Mouse (Mus musculus): ENCODE results near the gene Tmem236.
A peak's percentile ranks its signal among the peaks of the same experiment; 100 is the strongest.
"Not testable (repeated sequence)": the region's sequence is repeated elsewhere in the genome, so short reads cannot be mapped to it uniquely, and the experiment has no call there.

The Tmem236 gene

DNA sequence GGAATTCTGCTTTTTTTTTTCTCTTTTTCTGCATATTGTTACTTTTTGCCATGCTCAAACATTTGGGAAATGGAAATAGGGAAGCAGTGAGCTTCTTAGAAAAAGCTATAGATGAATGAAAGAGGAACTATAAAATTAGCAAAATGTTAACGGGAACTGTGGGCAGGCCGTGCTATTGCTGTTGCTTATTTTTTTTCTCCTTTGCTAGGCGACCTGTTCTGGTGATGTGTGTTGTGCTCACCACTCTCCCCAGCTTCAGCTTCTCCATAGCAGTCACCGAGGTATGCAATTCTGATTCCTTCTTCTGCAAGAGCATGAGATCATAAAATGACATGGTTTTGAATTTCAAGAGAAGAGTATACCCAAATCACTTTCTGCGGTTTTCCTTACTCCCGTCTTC, 17.7 kb downstream of the Tmem236 start:
- no peak for DNase-seq (ENCODE audit: low spot score)

DNA sequence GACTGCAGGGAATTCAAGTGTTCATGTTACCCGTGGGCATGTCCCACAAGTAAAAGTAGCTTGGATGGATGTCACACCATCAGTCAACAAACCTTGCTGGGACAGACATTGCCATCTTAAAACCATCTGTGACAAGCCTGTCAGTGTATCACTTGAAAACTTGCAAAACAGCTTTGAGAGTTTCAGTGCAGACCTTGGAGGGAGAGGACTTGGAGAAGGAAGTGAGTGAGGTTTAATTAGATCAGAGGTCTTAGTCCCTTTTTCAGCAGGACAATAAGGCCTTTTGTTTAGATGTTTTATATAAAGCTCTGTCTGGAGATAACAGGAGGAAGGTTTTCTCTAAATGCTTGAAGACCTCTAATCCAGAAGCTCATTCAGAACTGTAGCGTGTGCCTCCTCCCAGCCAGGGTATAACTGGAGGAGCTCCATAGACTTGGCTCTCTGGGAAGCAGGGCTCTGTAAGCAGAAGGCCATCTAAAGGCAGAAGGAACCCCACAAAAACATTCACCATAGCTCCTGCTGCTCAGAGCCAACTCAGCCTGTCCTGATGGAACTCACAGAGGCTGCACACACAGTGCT, 24.1 kb downstream of the Tmem236 start:
- not testable (repeated sequence) for DNase-seq (ENCODE audit: low spot score)

DNA sequence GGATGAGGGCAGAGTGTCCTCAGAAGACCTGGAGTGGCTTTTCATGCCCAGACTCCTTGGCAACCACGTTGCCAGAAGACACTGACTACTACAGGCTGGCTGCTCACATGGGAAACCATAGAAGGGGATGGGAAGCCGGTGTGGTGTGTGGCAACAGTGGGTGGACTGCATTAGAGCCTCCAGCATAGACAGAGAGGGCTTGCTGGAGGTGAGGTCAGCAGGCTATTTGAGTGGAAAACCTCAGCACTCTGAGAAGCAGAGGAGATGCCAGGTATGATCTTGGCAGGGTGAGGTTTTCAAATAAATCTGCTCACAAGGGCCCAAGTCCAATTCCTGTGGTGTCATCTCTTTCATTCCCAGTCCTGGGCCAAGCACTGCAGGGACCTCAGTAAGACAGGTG, 25.3 kb downstream of the Tmem236 start:
- peak; percentile 4 for DNase-seq (ENCODE audit: low spot score)

DNA sequence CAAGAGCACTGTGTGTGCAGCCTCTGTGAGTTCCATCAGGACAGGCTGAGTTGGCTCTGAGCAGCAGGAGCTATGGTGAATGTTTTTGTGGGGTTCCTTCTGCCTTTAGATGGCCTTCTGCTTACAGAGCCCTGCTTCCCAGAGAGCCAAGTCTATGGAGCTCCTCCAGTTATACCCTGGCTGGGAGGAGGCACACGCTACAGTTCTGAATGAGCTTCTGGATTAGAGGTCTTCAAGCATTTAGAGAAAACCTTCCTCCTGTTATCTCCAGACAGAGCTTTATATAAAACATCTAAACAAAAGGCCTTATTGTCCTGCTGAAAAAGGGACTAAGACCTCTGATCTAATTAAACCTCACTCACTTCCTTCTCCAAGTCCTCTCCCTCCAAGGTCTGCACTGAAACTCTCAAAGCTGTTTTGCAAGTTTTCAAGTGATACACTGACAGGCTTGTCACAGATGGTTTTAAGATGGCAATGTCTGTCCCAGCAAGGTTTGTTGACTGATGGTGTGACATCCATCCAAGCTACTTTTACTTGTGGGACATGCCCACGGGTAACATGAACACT, 26.6 kb downstream of the Tmem236 start:
- DNase-seq (ENCODE audit: low spot score): not testable (repeated sequence)

DNA sequence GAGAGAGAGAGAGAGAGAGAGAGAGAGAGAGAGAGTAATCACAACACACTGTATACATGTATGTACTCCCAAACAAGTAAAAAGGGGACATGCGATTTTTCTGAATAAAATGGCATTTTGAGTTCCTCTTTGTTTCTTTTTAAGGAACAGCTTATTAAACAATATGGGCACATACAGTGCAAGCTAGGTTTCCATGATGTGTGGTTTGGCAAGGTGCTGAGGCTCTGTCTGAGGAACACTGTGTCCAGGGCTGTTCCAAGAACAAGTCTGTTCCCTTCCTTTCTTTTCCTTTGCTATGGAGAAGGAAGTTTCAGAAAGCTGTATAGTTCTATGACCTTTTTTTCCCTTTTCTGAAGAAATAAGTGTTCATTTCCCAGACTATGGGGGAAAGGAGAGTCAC, 30.0 kb downstream of the Tmem236 start:
- DNase-seq (ENCODE audit: low spot score): peak; percentile 3

DNA sequence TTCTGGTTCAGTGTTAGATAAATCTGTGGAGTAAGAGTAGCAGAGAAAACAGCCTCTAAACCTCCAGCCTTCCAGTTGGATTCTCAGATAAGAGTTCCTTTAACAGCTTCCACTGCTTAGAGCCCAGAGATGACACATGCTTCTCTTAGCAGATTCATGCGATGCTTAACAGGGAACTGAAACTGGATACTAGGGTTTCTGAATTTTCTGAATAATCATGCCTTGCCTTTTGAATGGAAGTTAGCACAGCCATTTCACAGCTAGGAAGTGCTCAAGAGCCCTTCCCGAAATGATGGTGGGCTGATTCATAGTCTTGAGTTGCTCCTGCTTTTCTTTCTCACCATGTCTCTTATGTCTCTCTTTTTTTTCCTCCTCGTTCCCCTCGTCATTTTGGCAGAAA, 32.5 kb downstream of the Tmem236 start:
- DNase-seq (ENCODE audit: low spot score): no peak

DNA sequence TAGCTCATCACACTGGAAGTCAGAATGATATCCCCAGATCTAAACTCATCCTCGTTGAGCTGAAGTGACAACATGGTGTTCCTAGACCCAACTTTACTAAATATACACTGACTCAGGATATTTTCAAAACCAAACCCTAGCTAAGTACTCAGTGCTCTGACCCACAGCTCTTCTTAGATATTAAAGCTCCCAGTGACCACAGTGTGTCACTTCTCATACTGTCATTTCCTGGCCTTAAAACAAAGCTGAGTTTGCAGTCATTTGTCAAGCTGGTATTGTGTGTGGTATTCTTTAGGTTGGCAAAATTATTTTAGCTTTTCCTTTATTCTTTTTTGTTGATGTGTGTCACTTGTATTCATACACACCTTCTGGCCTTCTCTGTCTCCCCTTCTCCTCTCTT, 36.4 kb downstream of the Tmem236 start:
- DNase-seq (ENCODE audit: low spot score): no peak

DNA sequence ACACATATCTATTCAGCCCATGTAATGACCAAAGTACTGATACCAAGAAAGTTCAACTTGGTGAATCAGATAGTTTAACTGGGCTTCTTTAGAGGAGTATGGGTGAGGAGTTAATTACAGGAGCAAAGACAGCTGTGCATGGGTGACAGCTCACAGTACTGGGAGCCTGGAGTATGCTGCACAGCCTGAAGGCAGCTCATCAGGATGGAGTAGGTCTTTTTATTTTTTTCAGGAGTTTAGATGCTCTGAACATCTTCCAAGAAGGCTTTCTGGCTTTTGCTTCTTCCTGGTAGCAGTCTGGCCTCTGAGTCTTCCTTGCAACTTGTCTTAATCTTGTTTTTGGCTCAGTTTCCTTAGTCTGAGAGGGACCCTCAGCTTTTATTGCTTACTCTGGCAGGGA, 37.3 kb downstream of the Tmem236 start:
- no peak for DNase-seq (ENCODE audit: low spot score)

DNA sequence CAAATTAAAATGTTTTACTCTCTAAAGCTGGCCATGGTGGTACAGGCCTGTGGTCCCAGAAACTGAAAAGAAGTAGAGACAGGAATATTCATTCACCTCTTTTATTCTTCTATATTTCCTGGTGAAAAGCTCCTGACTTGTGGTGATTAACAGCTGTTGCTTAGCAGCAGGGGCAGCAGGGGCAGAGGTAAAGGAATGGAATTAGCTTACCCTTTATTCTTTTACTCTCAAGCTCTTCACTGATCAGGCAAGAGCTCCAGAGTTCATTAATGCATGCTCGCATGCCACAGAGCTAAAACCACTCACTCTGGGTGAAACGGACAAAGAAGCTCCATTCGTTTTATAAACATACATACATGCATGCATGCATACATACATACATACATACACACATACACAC, 40.4 kb downstream of the Tmem236 start:
- DNase-seq (ENCODE audit: low spot score): no peak

DNA sequence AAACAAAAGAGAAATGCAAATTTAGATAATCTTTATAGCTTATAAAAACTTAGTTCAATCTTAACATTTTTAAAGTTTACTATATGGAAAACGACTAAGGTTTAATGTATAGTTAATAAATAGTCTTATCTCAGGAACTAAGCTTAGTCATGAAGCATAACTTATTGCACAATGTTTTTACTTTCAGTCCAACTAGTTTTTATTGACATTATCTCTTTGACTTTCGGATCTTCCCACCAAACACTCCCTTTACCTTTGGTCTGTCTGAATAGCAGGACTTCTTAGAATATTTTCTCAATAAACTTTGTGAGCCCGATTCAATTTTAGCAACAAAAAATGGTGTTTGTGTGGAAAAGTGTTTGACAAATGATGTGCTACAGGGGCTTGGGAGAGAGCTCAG, 42.3 kb downstream of the Tmem236 start:
- DNase-seq (ENCODE audit: low spot score): no peak

DNA sequence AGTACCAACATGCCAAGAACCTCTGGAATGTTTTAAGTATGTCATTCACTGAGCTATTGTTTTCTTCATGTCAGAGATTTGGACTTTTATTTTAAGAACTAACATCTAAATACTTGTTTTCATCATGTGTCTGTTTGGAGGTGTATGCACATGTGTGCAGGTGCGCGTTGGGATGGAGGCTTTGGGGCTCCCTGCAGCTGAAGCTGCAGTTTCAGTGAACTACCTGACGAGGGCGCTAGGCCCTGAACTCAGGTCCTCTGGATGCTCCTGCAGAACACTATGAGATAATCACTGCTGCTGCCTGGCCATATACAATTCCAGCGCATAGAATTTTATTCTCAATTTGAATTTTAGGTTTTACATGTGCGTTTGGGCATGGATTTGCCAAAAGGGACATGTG, 43.8 kb downstream of the Tmem236 start:
- DNase-seq (ENCODE audit: low spot score): no peak

DNA sequence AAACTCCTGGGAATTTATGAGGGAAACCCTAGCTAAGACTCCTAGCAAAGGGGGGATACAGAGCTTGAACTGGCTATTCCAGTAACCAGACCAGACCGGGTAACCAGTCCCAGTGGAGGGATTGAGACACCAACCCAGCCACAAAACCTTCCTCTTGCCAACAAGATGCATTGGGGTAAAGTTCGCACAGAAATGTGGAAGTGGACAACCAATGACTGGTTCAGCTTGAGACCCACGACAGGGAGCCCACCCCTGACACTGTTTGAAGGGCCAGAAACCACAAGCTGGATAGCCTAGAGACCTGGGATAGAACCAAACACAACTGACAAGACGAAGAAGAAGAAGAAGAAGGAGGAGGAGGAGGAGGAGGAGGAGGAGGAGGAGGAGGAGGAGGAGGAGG, 50.1 kb downstream of the Tmem236 start:
- no peak for DNase-seq (ENCODE audit: low spot score)

DNA sequence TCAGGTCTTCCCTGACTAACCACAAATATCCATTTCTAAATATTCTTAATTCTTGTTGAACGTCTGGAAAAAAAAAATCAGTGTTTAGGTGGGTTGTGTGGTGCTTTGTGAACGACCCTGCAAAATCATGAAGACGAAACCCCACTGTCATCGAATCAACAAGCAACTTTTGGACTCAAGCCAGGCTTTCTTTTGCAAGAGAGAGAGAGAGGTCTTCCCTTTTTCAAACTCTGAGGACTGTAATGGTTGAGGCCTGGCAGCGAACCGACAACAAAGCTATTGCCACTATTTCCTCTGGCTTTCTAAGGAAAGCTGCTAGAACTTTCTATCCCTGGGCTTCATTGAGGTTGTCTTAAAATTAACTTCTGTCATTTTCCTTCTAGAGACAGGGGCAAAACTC, 54.2 kb downstream of the Tmem236 start:
- DNase-seq (ENCODE audit: low spot score): no peak

DNA sequence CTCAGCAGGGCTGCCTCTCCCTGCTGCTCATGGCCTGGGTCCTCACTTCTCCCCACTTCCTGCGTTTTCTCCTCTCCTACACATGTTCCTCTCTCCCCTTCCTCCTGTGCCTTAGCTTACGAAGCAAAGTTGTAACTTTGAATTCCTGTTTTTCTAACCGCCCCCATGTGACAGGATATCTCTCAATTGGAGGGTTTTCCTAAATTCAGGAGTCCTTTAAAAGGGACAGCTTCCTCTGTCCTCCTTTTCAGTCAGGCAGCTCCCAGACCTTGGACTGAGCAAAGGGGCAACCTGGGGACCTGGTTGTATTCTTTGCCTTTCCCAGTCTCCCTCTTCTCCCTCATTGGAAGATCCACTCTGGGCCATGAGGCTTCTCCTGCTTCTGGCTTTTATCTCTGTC, 54.8 kb downstream of the Tmem236 start, which contains the start of gene Mrc1:
Gene Mrc1 (plus strand): TSS at position 244 of the 400 bp plus-strand sequence.
- DNase-seq (ENCODE audit: low spot score): no peak

DNA sequence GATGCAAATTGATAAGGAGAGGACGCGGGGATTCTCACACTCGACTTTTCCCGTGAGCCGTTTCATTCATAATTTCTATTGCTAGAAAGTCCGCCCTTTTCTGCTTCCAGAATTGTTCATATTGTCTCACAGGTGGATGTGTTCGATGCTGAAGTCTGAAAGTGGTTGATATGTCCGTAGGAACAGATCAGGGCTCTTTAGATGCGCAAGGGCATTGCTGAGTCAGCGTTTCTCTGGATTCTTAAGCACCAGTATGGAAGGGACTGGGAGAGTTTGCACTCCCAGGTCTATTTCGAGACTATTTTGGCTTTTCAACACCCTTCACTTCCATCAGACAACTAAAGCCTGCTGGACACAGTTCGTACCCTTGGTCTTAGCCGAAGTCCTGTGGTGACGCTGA, 55.7 kb downstream of the Tmem236 start:
- no peak for DNase-seq (ENCODE audit: low spot score)

DNA sequence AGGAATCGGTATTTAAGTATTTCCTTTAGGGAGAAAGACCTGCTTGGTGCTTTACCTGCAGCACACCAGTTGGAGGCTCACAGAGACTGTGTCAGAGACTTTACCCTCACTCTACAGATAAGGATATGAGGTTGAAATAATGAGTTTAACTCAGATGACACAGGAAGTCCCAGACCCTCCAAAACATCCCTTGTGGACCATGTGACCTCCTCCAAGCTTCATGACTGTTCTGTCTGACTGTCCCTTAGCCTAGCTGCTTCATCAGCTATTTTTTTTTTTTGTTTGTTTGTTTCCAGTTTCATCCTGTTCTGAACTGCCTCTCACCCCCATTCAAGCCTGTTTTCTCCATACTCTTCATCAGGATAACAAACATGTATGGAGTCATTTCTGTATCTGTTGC, 58.6 kb downstream of the Tmem236 start:
- no peak for DNase-seq (ENCODE audit: low spot score)

DNA sequence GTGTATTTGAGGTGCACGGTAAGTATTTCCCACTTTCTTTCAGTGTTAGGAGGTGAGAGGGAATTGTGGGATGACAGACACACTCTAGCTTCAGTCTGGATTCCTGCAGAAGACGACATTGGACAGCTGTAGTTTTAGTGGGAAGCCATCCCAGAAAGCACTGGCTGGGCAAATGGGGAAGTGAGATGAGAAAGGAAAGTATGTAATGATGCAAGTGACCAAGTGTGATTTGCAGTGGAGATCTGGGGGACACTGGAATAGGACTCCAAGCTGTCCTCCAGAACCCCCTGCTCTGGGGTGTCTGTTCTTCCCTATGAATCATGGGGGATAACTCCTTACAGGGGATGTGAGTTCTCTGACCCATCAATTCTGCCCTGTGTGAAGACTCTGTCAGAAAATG, 59.7 kb downstream of the Tmem236 start:
- no peak for DNase-seq (ENCODE audit: low spot score)

DNA sequence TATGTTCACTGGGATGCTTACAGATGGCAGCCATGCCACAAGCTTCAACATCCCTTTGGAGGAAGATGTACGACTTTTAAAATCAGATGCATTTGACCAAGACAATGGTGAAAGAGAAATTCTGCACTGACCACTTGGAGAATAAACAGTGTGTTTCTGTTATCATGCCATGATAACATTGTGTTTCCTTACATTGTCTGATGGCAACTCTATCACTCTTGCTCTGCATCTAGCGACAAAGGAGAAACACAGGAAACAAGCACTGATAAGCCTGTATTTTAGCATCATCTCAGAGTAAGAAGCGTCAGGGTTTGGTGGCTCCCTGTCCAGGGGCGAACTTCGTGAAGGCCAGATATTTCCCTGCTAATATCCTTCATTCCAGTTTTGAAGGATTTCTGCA, 61.0 kb downstream of the Tmem236 start:
- DNase-seq (ENCODE audit: low spot score): no peak

DNA sequence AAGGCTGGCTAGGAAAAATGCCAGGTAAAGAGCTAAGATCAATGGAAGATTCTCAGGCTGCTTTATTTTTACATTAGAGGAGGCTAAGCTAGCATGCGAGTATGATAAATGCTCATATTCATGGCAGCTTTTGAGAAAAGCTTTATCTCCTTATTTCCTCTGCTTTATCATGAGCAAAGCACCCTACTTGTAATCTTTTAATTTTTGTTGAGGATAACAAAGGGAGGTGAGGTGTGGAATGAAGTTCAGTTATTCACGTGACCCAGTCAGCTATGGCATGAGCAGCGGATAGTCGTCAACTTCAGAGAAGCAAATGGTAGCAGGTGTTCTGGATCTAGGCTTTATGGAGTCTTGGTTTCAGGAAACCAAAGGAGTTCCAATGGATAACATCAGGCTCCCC, 62.6 kb downstream of the Tmem236 start:
- no peak for DNase-seq (ENCODE audit: low spot score)

DNA sequence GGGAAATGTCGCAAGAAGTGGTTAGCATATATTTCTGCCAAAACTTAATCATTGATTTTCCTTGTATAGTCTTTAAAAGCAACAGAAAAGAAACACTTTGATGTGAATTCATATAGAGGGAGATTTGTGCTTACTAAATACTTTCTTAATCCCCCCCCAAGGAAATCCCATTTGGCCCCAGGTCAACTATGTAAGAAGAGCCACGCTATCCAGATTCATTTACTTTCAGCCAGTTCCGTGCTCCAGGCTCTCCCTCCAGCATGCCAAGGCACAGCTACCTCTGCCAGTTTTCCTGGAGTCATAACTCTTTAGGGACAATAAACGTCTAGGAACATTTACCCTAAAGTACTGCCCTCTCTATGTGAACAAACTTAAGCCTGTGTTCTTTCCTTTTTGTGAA, 63.4 kb downstream of the Tmem236 start:
- peak; percentile 20 for DNase-seq (ENCODE audit: low spot score)

DNA sequence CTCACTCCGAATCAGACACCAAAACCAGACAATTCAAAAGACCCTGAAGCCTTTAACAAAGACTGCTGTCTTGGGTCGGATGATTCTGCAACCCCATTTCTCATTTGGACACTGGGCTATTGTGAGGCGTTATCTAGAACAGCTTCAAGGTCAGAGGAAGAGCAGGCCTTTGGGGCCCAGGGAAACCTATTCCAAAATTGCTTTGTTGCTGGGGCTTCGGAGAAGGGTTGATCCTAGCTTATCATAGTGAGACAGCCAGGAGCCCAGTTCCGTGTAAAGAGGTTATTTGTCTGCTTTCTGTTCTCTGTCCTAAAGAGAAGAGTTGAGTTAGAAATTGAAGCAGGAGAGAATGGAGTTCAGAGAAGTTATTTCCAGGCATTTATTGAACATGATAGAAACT, 64.8 kb downstream of the Tmem236 start:
- no peak for DNase-seq (ENCODE audit: low spot score)

DNA sequence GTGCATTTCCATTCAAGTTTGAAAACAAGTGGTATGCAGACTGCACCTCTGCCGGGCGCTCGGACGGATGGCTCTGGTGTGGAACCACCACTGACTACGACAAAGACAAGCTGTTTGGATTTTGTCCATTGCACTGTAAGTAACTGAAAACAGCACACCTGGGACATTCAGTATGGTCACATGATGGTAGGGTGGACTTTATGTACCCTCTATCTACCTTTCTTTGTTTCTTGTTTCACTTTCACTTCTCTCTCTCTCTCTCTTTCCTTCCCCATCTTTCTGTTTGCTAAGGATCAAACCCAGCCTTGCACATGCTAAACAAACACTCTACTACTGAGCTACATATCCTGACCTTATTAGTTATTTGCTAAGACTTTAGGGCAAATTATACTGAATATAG, 69.8 kb downstream of the Tmem236 start:
- DNase-seq (ENCODE audit: low spot score): no peak

DNA sequence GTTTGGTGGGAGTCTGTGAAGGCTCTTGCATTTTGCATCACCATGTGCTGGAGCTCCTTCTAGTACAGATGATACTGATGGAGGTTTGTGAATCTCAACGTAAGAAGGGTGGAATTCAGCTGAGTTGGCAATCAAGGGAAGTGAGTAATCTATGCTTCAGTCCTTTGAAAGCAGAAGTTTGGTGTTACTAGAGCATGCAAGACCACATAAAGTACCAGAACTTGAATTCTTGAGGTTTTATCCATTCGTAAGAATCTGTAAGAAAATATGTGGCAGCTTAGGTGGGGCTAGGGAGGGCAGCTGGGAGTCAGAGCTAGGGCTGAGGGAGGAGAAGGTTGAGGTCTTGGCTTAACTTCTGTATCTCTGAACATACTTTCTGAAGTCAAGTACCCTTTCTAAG, 70.3 kb downstream of the Tmem236 start:
- DNase-seq (ENCODE audit: low spot score): no peak

DNA sequence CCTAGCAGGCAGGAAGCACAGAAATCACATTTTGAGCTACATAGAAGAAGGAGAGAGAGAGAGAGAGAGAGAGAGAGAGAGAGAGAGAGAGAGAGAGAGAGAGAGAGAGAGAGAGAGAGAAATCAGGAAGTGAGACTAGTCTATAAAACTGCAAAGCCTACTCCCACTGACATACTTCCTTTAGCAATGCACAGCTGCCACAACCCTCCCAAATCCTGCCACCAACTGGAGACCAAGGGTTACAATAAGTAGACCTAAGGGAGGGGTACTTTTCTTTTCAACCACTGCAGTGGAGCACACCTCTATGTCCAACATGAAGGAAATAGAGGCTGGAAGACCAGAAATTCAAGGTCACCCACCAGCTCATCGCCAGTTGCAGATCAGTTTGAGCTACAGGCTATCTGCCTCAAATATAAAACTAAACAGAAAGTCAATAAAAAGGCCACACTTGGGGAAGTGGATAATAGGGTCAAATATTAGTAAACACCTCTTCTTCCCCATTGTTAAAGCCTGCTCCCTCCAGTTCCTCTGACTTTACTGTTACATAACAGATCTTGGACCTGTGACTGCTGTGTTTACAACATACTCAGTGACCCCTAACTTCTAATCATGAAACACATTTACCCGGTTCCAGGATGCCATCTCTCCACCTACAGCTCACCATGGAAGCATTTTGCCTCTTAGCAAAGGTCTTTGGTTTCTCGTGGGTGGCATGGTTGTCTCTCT, 75.7 kb downstream of the Tmem236 start:
- DNase-seq (ENCODE audit: low spot score): no peak
